Mouse (Mus musculus) B cell, adult 62 days (primary cell): ENCODE data around the gene Krtap5-4. TPM values are rescaled to one million over a fixed set of nuclear protein-coding genes. Genes with fewer than 3 reads are reported as not detected.

Experiments
- total RNA-seq: library from RNA; stranded (reverse); gene quantifications from 4 replicates; pipeline ENCODE4 v1.2.4, GENCODE M21; 2023

The Krtap5-4 gene
- total RNA-seq, result not detected in 4 replicates

DNA sequence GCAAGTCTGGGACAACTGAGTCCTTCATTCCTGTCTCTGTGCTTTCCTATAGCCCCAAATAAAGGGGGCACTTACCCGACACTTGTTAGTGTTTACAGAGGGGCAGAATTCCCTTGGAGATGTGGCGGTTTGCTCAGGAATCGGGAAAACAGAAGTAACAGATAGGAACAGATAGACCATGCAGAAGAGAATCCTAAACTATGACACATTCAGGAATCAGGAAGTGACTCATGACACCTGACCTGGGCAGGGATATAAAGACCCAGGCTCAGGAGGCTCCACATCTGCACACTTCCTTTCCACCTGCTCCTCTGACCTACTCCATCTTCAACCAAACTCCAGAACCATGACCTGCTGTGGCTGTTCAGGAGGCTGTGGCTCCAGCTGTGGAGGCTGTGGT is at the start of gene Krtap5-4:
Krtap5-4 (plus strand) TSS at position 301 of the 400 bp plus-strand sequence.

DNA sequence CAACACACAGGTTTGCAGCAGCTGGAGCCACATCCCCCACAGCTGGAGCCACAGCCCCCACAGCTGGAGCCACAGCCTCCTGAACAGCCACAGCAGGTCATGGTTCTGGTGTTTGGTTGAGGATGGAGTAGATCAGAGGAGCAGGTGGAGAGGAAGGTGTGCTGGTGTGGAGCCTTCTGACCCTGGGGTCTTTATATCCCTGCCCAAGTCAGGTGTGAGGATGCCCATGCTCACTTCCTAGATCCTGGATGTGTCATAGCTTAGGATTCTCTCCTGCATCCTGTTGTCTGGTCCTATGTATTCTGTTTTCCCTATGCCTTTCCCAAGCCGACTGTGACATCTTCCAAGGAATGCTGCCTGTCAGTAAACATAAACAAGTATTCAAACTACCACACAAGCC is 45.1 kb upstream of the Krtap5-4 start, which contains the start of gene Gm2431:
Gm2431 (minus strand) TSS at position 101 of the 400 bp plus-strand sequence.

DNA sequence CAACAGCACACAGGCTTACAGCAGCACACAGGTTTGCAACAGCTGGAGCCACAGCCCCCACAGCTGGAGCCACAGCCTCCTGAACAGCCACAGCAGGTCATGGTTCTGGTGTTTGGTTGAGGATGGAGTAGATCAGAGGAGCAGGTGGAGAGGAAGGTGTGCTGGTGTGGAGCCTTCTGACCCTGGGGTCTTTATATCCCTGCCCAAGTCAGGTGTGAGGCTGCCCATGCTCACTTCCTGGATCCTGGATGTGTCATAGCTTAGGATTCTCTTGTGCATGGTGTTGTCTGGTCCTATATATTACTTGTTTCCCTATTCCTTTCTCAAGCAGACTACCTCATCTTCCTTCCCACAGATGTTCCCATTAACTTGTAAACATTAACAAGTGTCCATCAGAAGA is 29.1 kb upstream of the Krtap5-4 start, which contains the start of gene Gm4559:
Gm4559 (minus strand) TSS at position 101 of the 400 bp plus-strand sequence.

DNA sequence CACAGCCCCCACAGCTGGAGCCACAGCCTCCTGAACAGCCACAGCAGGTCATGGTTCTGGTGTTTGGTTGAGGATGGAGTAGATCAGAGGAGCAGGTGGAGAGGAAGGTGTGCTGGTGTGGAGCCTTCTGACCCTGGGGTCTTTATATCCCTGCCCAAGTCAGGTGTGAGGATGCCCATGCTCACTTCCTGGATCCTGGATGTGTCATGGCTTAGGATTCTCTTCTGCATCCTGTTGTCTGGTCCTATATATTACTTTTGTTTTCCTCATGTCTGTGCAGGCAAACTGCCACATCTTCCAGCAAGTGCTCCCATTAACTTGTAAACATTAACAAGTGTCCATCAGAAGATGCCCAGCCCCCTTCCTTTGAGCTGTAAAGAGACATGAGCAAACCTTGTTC is 6.3 kb upstream of the Krtap5-4 start, which contains the start of gene Krtap5-1:
Krtap5-1 (minus strand) TSS at position 101 of the 400 bp plus-strand sequence.

Other genes starting within 250 kb of the Krtap5-4 start
- gene Mob2, start 242.5 kb upstream of the Krtap5-4 start, total RNA-seq, result 33.3 to 45.7 TPM (median 40.9 TPM) in 4 replicates
- gene Dusp8, start 207.7 kb upstream of the Krtap5-4 start, total RNA-seq, result 4.6 to 6.7 TPM (median 5.9 TPM) in 4 replicates
- not detected in 4 replicates for gene Gm45618, start 182.8 kb upstream of the Krtap5-4 start, total RNA-seq
- not detected in 4 replicates for gene Gm39115, start 167.5 kb upstream of the Krtap5-4 start, total RNA-seq
- not detected in 4 replicates for gene Gm45337, start 158.9 kb upstream of the Krtap5-4 start, total RNA-seq
- not detected in 4 replicates for gene Gm29735, start 146.4 kb upstream of the Krtap5-4 start, total RNA-seq
- not detected in 4 replicates for gene Gm4553, start 137.8 kb upstream of the Krtap5-4 start, total RNA-seq
- gene Krtap5-2, start 127.5 kb upstream of the Krtap5-4 start, total RNA-seq, result not detected in 4 replicates
- not detected in 4 replicates for gene Gm10153, start 113.2 kb upstream of the Krtap5-4 start, total RNA-seq
- not detected in 4 replicates for gene Krtap5-3, start 102.2 kb upstream of the Krtap5-4 start, total RNA-seq
- gene Gm7579, start 91.7 kb upstream of the Krtap5-4 start, total RNA-seq, result not detected in 4 replicates
- gene Krtap5-5, start 73.6 kb upstream of the Krtap5-4 start, total RNA-seq, result not detected in 4 replicates
- gene Gm40460, start 62.5 kb upstream of the Krtap5-4 start, total RNA-seq, result not detected in 4 replicates
- not detected in 4 replicates for gene Gm2431, start 45.2 kb upstream of the Krtap5-4 start, total RNA-seq
- not detected in 4 replicates for gene Gm4559, start 29.2 kb upstream of the Krtap5-4 start, total RNA-seq
- not detected in 4 replicates for gene Krtap5-1, start 6.4 kb upstream of the Krtap5-4 start, total RNA-seq
- 0.75 TPM in 1 of 4 replicates, not detected in the others for gene Ifitm10, start 70.2 kb downstream of the Krtap5-4 start, total RNA-seq
- 0.85 TPM in 1 of 4 replicates, not detected in the others for gene Gm49369, start 79.1 kb downstream of the Krtap5-4 start, total RNA-seq
- gene Ctsd, start 84.5 kb downstream of the Krtap5-4 start, total RNA-seq, result 67.6 to 79.8 TPM (median 71.9 TPM) in 4 replicates
- not detected in 4 replicates for gene Syt8, start 131.3 kb downstream of the Krtap5-4 start, total RNA-seq
- 3.1 to 9.1 TPM (median 5.4 TPM) in 4 replicates for gene Tnni2, start 138.3 kb downstream of the Krtap5-4 start, total RNA-seq
- gene Lsp1, start 157.3 kb downstream of the Krtap5-4 start, total RNA-seq, result 752 to 815 TPM (median 786 TPM) in 4 replicates
- gene Tnnt3, start 195.3 kb downstream of the Krtap5-4 start, total RNA-seq, result 37.8 to 47.2 TPM (median 41.7 TPM) in 4 replicates
- gene Mrpl23, start 229.1 kb downstream of the Krtap5-4 start, total RNA-seq, result 12.4 to 20.3 TPM (median 16.7 TPM) in 4 replicates